Mouse (Mus musculus): ENCODE results near the gene Slc26a9. TPM values are rescaled to one million over a fixed set of nuclear protein-coding genes. Genes with fewer than 3 reads are reported as not detected.
A peak's percentile ranks its signal among the peaks of the same experiment; 100 is the strongest.

Slc26a9 gene
- polyA plus RNA-seq, 1 experiment from 2014 or later: not detected

- 0 out of 2 replicates have a peak, but pooled peaks cover 5% of the 10 kb centered on the region for H3K27me3 ChIP-seq (ENCODE audit: poor library complexity, severe bottlenecking)
- no peaks in the 10 kb centered on the region for H3K36me3 ChIP-seq (replicated peaks)
- no peak for DNase-seq (ENCODE audit: extremely low spot score, low spot score)
- no peak overlapping the region for H3K27ac ChIP-seq
- peaks cover 14% of the 10 kb centered on the region for H3K4me1 ChIP-seq
- H3K9me3 ChIP-seq: no peaks in the 10 kb centered on the region
- WGBS: 70% methylated on average over 20 of the region's 20 CpGs
- H3K4me3 ChIP-seq: no peak overlapping the region
These were observed 29.2 kb upstream of the Slc26a9 start for GRCm38 (mm10) chr1:131714388-131715337.

GRCm38 (mm10) chr1:131718952-131719694 lies 24.7 kb upstream of the Slc26a9 start:
- DNase-seq (ENCODE audit: extremely low spot score, low spot score): peak; percentile 27
- Histone ChIP-seq H3K27me3 (ENCODE audit: poor library complexity, severe bottlenecking) (no peaks in the 10 kb centered on the region), H3K9me3 (no peaks in the 10 kb centered on the region), H3K27ac (peak overlapping the region; percentile 37; the same call in 1 of the 2 replicates), H3K4me1 (peaks cover 22% of the 10 kb centered on the region), H3K36me3 (replicated peaks) (no peaks in the 10 kb centered on the region), H3K4me3 (no peak overlapping the region)
- WGBS: 53% methylated on average over 16 of the region's 16 CpGs

GRCm38 (mm10) chr1:131721989-131722388 lies 21.8 kb upstream of the Slc26a9 start:
- H3K36me3 ChIP-seq (replicated peaks): no peaks in the 10 kb centered on the region
- no peak for DNase-seq (ENCODE audit: extremely low spot score, low spot score)
- WGBS: 88% methylated on average over 3 of the region's 3 CpGs
- no peaks in the 10 kb centered on the region for H3K9me3 ChIP-seq
- no peaks in the 10 kb centered on the region for H3K27me3 ChIP-seq (ENCODE audit: poor library complexity, severe bottlenecking)
- no peak overlapping the region for H3K27ac ChIP-seq
- H3K4me3 ChIP-seq: no peak overlapping the region
- H3K4me1 ChIP-seq: peaks cover 19% of the 10 kb centered on the region

- Histone ChIP-seq H3K36me3 (replicated peaks) (no peaks in the 10 kb centered on the region), H3K27me3 (ENCODE audit: poor library complexity, severe bottlenecking) (no peaks in the 10 kb centered on the region), H3K27ac (peak overlapping the region; percentile 56; the same call in 1 of the 2 replicates), H3K4me3 (no peak overlapping the region), H3K4me1 (peaks cover 19% of the 10 kb centered on the region), H3K9me3 (no peaks in the 10 kb centered on the region)
- WGBS: 53% methylated on average over 4 of the region's 4 CpGs
- DNase-seq (ENCODE audit: extremely low spot score, low spot score): no peak
These were observed 20.3 kb upstream of the Slc26a9 start for GRCm38 (mm10) chr1:131723549-131723948.

GRCm38 (mm10) chr1:131726586-131726985 lies 17.2 kb upstream of the Slc26a9 start:
- H3K9me3 ChIP-seq: no peaks in the 10 kb centered on the region
- WGBS: 77% methylated on average over 6 of the region's 6 CpGs
- H3K27me3 ChIP-seq (ENCODE audit: poor library complexity, severe bottlenecking): no peaks in the 10 kb centered on the region
- H3K36me3 ChIP-seq (replicated peaks): no peaks in the 10 kb centered on the region
- no peak for DNase-seq (ENCODE audit: extremely low spot score, low spot score)
- H3K27ac ChIP-seq: no peak overlapping the region
- H3K4me3 ChIP-seq: no peak overlapping the region
- peaks cover 14% of the 10 kb centered on the region for H3K4me1 ChIP-seq

- Histone ChIP-seq H3K36me3 (replicated peaks) (no peaks in the 10 kb centered on the region), H3K27ac (no peak overlapping the region), H3K27me3 (ENCODE audit: poor library complexity, severe bottlenecking) (no peaks in the 10 kb centered on the region), H3K4me3 (no peak overlapping the region), H3K4me1 (peaks cover 18% of the 10 kb centered on the region), H3K9me3 (no peaks in the 10 kb centered on the region)
- WGBS: 89% methylated on average over 12 of the region's 12 CpGs
- no peak for DNase-seq (ENCODE audit: extremely low spot score, low spot score)
These were observed 13.0 kb upstream of the Slc26a9 start for GRCm38 (mm10) chr1:131730639-131731437.

- DNase-seq (ENCODE audit: extremely low spot score, low spot score): no peak
- peak overlapping the region; percentile 53; the same call in 1 of the 2 replicates for H3K27ac ChIP-seq
- 50% methylated on average over 13 of the region's 13 CpGs for WGBS
These were observed 10.2 kb upstream of the Slc26a9 start for GRCm38 (mm10) chr1:131733474-131734180.

GRCm38 (mm10) chr1:131734657-131735273 lies 9.1 kb upstream of the Slc26a9 start:
- Histone ChIP-seq H3K4me3 (no peak overlapping the region), H3K4me1 (peaks cover 18% of the 10 kb centered on the region), H3K27me3 (ENCODE audit: poor library complexity, severe bottlenecking) (no peaks in the 10 kb centered on the region), H3K27ac (no peak overlapping the region), H3K36me3 (replicated peaks) (no peaks in the 10 kb centered on the region), H3K9me3 (no peaks in the 10 kb centered on the region)
- WGBS: 91% methylated on average over 6 of the region's 6 CpGs
- no peak for DNase-seq (ENCODE audit: extremely low spot score, low spot score)

More at GRCm38 (mm10) chr1:131733474-131734180, 10.2 kb upstream of the Slc26a9 start:
- no peaks in the 10 kb centered on the region for H3K36me3 ChIP-seq (replicated peaks)
- H3K4me1 ChIP-seq: peaks cover 18% of the 10 kb centered on the region
- H3K27me3 ChIP-seq (ENCODE audit: poor library complexity, severe bottlenecking): no peaks in the 10 kb centered on the region
- H3K4me3 ChIP-seq: no peak overlapping the region
- no peaks in the 10 kb centered on the region for H3K9me3 ChIP-seq

- DNase-seq (ENCODE audit: extremely low spot score, low spot score): no peak
- no peaks in the 10 kb centered on the region for H3K36me3 ChIP-seq (replicated peaks)
- no peaks in the 10 kb centered on the region for H3K9me3 ChIP-seq
- no peak overlapping the region for H3K27ac ChIP-seq
- 90% methylated on average over 9 of the region's 9 CpGs for WGBS
- no peak overlapping the region for H3K4me3 ChIP-seq
- peaks cover 14% of the 10 kb centered on the region for H3K4me1 ChIP-seq
- H3K27me3 ChIP-seq (ENCODE audit: poor library complexity, severe bottlenecking): no peaks in the 10 kb centered on the region
These were observed 7.3 kb upstream of the Slc26a9 start for GRCm38 (mm10) chr1:131736494-131736893.

- no peak for DNase-seq (ENCODE audit: extremely low spot score, low spot score)
- Histone ChIP-seq H3K4me1 (peaks cover 14% of the 10 kb centered on the region), H3K36me3 (replicated peaks) (no peaks in the 10 kb centered on the region), H3K27me3 (ENCODE audit: poor library complexity, severe bottlenecking) (no peaks in the 10 kb centered on the region), H3K4me3 (no peak overlapping the region), H3K9me3 (no peaks in the 10 kb centered on the region), H3K27ac (no peak overlapping the region)
- 83% methylated on average over 5 of the region's 5 CpGs for WGBS
These were observed 6.6 kb upstream of the Slc26a9 start for GRCm38 (mm10) chr1:131737269-131737668.

- Histone ChIP-seq H3K9me3 (no peaks in the 10 kb centered on the region), H3K27ac (no peak overlapping the region), H3K4me1 (peaks cover 10% of the 10 kb centered on the region), H3K36me3 (replicated peaks) (no peaks in the 10 kb centered on the region), H3K27me3 (ENCODE audit: poor library complexity, severe bottlenecking) (no peaks in the 10 kb centered on the region), H3K4me3 (no peak overlapping the region)
- DNase-seq (ENCODE audit: extremely low spot score, low spot score): no peak
- WGBS: 84% methylated on average over 1 of the region's 1 CpGs
These were observed 5.1 kb upstream of the Slc26a9 start for GRCm38 (mm10) chr1:131738760-131739159.
